Mouse (Mus musculus): Measurements from ENCODE around the gene Cutal.
"Not testable (repeated sequence)": the region's sequence is repeated elsewhere in the genome, so short reads cannot be mapped to it uniquely, and the experiment has no call there.

Gene Cutal

DNA sequence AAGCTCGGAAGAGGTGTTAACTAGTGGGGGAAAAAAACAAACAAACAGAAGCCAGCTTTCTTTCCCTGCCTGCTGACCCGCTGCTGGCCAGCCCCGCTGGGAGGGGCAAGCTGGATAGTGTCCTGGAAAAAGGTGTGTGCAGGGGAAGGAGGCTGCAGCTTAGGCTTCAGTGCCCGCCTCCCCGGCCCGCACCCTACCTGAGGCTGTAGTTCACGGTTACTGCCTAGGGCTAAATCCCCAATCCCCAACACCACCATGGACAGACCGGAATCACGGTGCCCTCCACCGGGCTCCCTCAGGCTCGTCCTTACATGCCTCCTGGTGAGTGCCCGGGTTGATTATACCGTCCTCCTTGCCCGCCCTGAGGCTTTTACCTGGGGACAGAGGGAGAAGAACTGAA, at the start of gene Cutal:
TSS of gene Cutal (plus strand) at position 126 of the 400 bp plus-strand sequence.
- DNase-seq (ENCODE audit: low spot score), result no peak

DNA sequence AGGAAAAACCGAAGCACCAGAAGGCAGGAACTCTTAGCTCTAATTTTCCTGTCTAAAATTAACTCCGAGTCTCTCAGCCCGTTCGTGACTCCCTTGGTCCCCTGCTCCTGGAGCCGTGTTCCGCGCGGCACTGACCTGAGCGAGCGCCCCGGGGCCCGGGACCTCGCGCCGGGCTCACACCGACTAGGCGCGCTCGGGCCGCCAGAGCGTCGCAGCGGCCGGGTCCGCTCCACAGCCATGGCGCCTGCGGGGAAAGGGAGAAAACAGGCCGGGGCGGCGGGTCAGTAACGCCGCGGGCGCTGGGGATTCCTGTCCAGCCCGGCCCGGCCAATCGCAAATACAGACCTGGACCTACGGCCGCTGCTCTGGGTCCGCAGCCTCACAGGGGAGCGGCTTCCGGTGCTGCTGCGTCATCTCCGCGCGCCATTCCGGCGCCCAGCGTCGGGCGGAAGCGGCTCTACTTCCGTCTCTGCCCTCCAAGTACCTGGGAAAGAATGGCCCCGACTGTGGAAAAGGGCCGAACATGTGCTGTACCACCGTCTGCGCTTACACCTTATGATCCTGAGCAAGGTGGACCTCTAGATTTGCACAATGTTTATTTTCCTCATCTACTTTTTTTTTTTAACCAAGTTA, 48.3 kb upstream of the Cutal start, which contains the start of gene Fbxw2:
TSS of gene Fbxw2 (minus strand) at position 485 of the 633 bp plus-strand sequence.
- peak; percentile 72 for DNase-seq (ENCODE audit: low spot score)

DNA sequence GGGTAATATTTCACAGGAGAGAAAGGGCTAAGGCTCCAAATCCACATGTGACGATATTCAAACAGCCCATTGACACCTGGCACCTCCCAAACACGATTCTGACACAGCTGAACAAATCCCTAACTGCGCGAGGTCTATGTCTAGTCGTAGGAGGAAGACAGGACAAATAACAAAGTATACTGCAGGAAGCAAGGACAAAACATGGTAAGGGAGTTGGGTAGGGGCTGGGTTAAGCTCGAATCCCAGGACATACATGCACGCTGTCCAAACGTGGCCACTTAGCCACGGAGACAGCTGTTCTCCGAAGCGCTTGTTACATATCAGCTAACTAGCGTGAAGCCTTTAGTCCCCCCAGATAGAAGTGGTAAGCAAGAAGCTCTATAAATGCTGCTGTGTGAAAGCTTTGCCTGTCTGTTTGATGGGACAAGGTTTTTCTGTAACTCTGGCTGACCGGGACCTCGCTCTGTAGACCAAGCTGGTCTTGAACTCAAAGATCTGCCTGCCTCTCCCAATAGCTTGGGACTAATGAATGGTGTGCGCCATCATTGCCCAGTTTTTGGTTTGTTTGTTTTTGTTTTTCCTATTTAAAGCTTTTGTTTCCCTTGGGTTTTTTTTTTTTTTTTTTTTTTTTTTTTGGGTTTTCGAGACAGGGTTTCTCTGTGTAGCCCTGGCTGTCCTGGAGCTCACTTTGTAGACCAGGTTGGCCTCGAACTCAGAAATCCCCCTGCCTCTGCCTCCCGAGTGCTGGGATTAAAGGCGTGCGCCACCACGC, 47.5 kb upstream of the Cutal start:
- no peak for DNase-seq (ENCODE audit: low spot score)

DNA sequence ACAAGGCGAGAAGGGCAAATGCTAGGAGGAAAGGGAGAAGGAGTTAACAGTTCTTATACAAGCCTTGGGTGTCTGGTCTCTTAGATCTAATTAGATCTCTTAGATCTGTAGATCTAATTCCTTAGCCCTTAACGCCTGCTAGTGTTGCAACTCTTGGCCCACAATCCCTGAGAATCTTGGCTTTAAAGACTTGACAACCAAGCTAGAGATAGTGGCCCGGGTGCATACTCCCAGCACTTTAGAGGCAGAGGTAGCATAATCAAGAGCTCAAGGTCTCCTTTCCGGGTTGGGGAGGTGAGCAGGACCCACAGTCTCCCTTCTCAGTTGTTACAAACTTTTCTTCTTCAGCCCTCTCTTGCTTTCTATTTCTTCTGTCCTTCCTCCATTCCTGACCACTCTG, 46.6 kb upstream of the Cutal start:
- no peak for DNase-seq (ENCODE audit: low spot score)

DNA sequence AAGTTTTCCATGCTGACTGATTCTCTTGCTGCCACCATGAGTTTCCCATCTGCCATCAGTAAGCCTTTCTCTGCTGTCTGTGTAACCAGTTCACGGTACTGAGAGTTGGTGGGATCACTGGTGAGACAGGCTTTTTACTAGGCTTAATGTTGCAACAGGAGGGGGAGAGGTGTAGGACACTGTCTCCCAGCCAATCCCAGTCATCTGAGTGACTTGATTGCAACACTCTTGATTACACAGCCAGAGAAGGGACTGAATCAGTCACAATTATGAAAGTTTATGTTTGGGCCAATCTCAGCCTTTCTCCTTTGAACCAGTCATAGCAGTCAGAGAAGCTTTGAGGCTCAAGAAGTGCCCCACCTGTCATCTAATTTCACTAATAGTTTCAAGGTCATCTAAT, 46.2 kb upstream of the Cutal start:
- no peak for DNase-seq (ENCODE audit: low spot score)

DNA sequence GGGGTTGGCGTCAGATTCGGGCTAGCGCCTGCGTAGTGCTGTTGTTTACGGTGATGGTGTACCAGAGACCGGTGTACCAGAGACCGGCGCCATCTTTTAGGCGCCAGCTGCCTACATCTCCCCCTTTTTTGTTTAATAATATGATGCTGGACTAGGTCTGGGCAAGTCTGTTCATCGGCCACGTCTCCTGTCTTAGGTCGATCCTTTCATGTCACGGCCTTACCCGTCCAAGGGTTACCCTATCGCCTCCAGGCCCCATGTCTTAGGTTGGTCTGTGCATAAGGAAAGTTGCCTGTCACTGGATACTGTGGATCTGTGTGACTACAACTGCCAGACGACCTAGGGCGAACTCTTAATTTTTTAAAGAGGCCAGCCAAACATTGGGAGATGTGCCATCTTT, 44.1 kb upstream of the Cutal start:
- not testable (repeated sequence) for DNase-seq (ENCODE audit: low spot score)

DNA sequence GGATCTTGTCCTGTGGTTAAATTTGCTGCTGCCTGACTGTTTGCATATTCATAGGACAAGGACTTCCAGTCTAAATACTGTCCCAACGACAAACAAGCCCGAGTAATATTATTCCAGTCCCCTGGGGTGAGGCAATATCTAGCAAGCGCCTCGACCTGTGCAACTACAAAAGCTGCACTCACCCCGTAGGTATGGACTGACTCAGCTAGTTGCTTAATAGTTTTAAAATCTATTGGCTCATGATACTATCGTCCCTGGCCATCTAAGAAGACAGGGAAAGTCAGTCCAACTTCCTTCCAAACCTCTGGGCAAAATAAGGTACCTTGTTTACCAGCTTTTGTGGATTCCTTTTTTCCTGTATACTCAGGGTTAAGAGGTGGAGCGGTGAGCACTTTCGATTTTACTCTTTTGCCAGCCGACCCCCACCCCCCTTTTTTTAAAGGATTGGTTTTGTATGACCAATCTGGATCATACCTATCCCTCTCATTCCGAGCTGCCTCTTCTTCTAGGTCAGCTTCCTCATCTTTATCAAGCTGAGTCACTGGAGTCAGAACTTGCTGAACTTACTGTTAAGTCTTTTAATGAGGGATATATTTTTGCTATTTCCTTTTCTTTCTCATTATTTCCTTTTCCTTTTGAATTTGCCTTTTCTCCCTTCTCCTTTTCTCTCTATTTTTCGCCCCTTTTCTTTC, 41.3 kb upstream of the Cutal start, which contains the start of gene Gm34653:
TSS of gene Gm34653 (plus strand) at position 242 of the 692 bp plus-strand sequence.
- DNase-seq (ENCODE audit: low spot score), result not testable (repeated sequence)

DNA sequence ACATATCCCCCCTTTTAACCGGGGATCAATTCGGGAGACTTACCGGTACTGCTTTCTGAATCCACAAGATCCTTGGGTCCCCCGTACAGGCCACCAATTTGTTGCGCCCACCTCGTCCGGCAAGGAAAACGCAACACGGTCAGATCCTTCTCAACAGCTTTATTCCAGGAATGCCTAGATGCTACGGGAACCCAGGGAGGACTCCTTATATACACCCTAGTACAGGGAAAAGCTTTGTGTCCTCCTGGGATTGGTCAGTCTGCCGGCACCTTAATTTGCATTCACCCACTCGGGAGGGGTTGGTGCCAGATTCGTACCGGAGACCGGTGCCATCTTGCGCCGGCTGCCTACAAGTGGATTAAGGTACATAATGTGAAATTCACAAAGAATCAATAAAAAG, 40.6 kb upstream of the Cutal start:
- DNase-seq (ENCODE audit: low spot score), result no peak

DNA sequence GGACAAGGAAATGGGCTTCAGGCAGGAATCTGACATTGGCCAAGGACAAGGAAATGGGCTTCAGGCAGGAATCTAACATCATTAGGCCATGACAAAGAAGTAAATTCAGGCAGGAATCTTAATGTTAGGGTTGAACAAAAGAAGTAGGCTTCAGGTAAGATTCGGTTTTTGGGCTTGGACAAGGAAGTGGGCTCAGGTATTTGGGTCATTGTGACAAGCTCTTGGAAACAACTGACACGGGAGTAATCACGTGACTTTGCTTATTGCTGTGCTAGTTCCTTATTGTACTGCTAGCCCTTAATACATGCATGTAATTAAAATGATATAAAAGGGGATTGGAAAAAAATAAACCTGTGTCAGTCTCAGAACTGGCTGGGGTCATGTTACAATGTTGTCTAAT, 38.5 kb upstream of the Cutal start:
- no peak for DNase-seq (ENCODE audit: low spot score)

DNA sequence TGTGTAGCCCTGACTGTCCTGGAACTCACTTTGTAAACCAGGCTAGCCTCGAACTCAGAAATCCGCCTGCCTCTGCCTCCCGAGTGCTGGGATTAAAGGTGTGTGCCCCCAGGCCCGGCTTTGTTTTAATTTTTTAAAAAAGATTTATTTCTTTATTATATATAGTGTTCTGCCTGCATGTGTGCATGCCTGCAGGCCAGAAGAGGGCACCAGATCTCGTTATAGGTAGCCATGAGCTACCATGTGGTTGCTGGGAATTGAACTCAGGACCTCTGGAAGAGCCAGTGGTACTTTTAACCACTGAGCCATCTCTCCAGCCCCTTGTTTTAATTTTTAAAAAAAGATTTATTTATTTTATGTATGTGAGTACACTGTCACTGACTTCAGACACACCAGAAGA, 34.1 kb upstream of the Cutal start:
- not testable (repeated sequence) for DNase-seq (ENCODE audit: low spot score)

DNA sequence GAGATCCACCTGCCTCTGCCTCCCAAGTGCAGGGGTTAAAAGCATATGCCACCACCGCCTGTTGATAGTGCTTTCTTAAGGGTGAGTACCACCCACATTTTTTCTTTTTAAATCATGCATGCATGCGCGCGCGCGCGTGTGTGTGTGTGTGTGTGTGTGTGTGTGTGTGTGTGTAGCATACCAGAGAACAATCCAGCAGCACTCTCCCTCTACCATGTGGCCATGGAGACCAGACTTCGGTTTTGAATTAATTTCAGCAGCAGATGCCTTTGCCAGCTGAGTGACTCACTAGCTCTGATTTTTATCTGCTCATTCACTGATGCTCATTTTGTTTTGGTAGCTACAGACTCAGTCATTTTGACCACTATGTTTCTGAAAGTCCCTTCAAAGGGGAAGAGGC, 32.5 kb upstream of the Cutal start:
- DNase-seq (ENCODE audit: low spot score), result no peak

DNA sequence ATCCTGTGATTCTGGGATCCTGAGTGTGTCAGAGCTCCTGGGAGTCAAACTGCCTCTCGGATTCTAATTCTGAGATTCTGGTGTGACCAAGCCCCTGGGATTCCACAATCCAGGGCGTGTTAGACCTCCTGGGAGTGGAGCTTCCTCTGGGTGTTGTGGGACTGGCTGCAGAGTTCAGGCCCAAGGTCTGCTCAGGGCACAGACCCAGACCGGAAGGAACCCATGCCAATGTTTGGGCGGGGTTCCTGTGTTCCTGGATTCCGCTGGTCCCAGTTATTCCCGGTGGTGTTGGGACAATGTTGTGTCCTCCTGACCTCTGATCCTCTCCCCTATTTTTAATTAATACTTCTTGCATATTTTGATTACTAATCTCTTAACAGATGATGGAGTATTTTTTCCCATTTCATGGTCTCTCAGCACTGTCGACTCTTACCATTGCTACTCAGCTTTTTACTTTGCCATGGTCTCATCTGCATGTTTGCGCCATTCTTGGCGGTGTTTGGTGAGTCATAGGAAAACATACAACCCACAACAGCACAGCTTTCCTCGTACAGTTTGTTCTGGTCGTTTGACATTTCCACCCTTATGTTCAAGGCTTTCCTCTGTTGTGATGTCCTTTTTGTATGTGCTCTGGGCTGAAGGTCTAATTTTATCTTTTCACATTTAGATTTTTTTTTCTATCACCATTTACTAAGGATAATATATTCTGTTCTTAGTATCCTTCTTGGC, 30.8 kb upstream of the Cutal start:
- DNase-seq (ENCODE audit: low spot score), result no peak

DNA sequence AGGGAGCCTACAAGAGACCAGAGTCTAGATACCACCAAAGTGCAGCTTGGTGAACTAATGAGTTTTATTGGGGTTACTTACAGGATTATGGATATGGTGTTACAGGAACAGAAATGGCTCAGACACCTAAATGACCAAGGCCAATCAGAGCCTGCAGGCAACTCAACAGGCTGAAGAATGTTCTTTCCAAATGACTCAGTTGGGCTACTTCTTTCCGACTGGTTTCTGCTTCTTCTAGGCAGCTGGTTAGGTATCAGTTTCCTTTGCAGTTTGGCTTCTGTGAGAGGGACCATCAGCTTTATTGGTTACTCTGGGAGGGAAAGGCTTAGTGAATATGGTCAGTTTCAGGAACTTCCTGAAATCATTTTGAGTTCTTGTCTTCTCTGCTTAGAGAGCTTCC, 26.5 kb upstream of the Cutal start:
- no peak for DNase-seq (ENCODE audit: low spot score)

DNA sequence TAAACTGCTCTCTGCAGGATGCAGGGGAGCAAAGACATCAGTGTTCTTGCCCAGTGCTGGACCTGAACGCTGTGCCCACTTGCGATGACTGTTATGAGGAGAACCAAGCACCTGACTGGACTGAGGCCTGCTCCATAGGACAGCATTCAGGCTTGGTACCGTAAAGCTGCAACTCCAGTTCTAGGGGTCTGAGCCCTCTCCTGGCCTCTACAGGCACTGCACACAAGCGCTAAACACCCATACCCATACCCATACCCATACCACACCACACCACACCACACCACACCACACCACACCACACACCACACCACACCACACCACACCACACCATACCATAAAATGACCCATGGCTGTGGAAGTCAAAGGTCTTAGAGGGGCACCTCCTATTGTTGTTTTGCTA, 18.9 kb upstream of the Cutal start:
- no peak for DNase-seq (ENCODE audit: low spot score)

DNA sequence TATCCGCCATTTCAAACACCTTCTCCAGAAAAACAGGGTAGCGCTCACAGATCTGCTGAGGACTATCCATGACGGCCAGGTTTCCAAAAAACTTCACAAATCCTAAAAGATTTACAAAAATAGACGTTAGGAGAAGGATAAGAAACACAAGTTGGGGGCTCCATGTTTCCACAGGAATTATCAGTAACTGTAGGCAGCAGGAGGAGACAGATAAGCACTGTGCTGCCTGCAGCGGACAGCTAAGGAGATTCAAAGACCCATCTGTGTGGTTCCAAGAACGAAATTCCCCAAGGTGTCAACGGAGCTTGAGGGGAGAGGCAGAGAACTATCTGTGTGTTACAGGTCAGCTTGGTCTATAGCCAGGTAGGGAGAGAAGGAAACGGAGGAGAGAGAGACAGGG, 16.5 kb upstream of the Cutal start:
- DNase-seq (ENCODE audit: low spot score), result no peak

DNA sequence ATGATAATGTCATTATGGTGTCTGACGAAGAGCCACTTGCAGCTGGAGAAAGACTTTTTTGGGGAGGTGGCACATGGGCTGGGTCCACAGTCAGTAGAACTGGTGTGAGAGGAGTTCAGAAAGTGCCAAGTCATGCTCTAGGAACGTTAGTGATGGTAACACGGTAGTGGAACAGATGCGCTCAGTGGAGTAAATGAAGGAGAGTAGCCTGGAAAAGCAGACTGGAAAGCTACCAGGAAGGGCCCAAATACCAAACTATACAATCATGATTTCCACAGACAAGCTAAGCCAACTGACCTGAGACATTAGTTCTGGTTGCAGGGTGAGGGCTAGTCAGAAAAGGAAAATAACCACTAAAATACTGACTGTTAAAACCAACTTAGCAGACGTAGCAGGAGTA, 4.5 kb upstream of the Cutal start:
- no peak for DNase-seq (ENCODE audit: low spot score)

DNA sequence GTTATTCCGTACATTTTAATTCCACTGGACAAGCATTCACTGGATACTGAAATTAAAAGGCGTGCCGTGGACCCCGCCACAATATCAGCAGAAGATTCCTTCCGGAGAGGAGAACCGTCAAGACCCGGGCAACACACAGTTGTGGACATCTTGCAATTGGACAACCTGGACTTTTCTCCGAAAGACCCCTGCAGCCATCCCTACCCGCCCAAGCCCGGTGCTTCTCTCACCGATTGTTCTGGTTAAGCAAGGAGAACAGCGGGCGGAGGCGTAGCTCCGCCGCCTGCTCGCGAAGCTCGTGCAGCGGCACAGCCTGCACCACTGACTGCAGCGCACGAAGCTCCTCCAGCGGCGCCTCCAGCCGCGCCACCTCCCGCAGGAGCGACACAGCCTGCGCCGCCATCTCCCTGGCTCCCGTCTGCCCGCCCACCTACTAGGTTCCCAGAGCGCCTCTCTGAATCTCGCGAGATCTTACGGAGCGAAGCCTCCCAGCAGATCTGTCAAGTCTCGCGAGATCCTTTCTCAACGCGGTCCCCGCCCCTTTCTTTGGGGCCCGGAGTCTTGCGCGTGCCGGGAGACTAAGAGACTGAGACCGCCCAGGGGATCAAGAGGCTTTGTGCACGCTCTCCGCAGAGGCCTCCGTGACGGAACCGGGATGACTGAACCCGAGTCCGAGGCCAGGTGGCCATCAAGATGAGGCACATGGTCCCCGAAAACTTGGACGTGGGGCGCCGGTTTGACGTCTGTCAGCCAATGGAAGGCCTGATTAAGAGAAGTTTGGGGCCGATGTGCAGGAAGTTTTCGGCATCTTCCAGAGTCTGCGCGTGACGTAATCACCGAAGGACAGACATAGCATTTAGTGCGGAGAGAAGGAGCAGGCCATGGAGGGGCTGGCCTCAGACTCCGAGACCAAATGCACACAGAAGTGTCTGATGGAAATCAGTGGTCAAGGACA, 3.4 kb upstream of the Cutal start:
- peak; percentile 80 for DNase-seq (ENCODE audit: low spot score)

DNA sequence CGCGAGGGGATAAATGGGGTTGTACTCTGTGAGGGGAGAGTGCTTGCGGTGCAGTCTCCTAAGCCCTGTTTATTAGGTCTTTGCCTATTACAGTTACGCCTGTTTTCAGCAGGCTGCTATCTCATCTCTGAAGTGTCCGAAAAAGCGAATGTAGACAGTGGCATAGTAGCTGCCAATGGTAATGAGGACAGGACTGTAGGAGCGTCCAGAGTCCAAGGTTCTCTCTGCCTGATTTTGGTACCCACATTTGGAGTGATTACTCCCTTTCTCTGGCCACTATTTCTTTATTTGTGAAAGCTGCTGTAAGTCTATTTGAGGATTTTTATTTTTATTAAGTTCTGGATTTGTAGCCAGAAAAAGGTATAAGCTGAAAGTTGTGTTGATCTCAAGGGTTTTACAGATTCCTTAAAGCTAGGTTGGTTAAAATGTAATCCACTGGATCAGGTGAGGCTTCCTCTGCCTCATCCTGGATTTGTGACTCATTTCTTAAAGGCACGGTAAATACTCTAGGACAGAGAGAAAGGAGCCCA, 685 bp downstream of the Cutal start, which contains the start of gene Psmd5:
TSS of gene Psmd5 (minus strand) at position 153 of the 530 bp plus-strand sequence.
- no peak for DNase-seq (ENCODE audit: low spot score)

DNA sequence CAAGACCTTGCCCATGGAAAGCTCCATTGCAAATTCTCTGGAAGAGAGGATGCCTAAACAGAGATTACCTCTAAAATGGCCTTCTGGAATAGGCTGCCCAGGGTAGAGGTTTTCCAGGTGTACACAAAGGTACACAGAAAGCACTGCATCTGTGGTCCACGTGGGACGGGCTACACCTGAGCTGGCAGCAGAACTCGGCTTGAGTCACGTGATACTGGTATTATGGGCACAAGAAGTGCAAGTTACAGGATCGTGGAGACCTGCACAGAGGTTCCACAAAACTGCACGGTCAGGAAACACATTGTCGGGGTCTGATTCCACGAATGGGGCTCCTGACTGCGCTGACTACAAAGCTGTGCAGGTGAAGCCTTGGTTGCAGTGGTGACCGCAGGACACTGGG, 5.9 kb downstream of the Cutal start:
- no peak for DNase-seq (ENCODE audit: low spot score)

DNA sequence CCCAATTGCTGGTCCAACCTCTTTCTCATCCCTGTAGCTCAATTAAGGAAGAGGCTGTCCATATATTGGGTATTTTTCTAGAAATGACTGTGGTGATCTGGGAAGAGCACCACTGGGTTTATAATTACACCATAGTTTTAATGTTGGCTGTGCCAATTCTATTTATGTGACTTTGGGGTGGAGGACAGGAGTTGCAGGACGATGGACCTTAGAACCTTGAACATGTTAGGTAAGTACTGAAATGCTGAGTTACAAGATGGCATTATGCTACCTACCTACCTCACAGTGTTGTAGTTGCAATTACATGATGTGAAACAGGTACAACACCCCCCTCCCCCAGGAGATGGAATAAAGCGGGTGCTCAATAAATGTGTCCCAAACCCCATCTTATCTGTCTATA, 8.6 kb downstream of the Cutal start:
- DNase-seq (ENCODE audit: low spot score), result no peak

DNA sequence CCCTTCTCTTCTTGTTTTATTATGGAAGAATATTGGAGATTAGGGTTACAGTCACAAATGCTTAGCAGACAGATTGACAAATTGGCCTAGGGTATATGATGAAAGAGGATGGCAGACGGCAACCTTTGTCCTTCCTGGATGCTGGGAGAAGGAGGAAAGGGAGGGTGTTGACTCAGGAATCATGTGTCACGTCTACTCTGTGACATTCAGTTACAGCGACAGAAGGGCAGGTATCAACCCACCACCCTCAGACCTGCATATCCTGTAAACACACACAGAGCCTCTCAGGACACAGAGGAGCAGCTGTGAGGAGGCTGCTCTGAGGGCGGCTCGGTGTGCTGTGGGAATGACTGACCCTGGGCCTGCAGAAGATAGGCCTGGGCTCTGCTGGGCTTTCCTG, 9.0 kb downstream of the Cutal start:
- no peak for DNase-seq (ENCODE audit: low spot score)

Data from ovary, postnatal 10 days (tissue).